Mouse (Mus musculus) kidney, embryonic 14.5 days (tissue): ENCODE measurements around the gene Sgip1. TPM values are rescaled to one million over a fixed set of nuclear protein-coding genes. Genes with fewer than 3 reads are reported as not detected.

Source experiments
- ATAC-seq: fragments of 200-750 bp; cut with Nextera tagmentation; 2 replicates; pipeline ENCODE4 v1.8.0; 2017; ENCODE audit warnings: moderate number of reproducible peaks, mild to moderate bottlenecking, moderate TSS enrichment, moderate library complexity; ENCODE audit not compliant: low FRiP score, low TSS enrichment
- H3K27ac ChIP-seq: fragments of 300-500 bp; sonication (generic); 2 replicates; pipeline ENCODE4 v1.5.1; 2014; ENCODE audit warnings: low read depth, mild to moderate bottlenecking, low read length, moderate library complexity, mixed read lengths
- H3K27me3 ChIP-seq: fragments of 300-500 bp; sonication (generic); 2 replicates; pipeline ENCODE4 v1.6.1; 2014; ENCODE audit warnings: mild to moderate bottlenecking, low read length; ENCODE audit not compliant: control insufficient read depth, insufficient read depth
- H3K36me3 ChIP-seq: fragments of 300-500 bp; sonication (generic); 2 replicates; pipeline ENCODE4 v1.6.1; 2014; ENCODE audit warnings: low read length, mixed read lengths; ENCODE audit not compliant: control insufficient read depth, insufficient read depth
- H3K4me1 ChIP-seq: fragments of 300-500 bp; sonication (generic); 2 replicates; pipeline ENCODE4 v1.6.1; 2014; ENCODE audit warnings: low read length, mixed read lengths; ENCODE audit not compliant: control insufficient read depth, insufficient read depth
- H3K4me2 ChIP-seq: fragments of 300-500 bp; sonication (generic); replicated peaks from 2 replicates; pipeline ENCODE4 v1.6.1; 2014; ENCODE audit warnings: low read depth, mild to moderate bottlenecking, low read length
- H3K4me3 ChIP-seq: fragments of 300-500 bp; sonication (generic); 2 replicates; pipeline ENCODE4 v1.5.1; 2014; ENCODE audit warnings: mild to moderate bottlenecking, low read length
- H3K9ac ChIP-seq: fragments of 300-500 bp; sonication (generic); 2 replicates; pipeline ENCODE4 v1.6.1; 2014; ENCODE audit warnings: low read depth, mild to moderate bottlenecking, low read length, moderate library complexity
- H3K9me3 ChIP-seq: fragments of 300-500 bp; sonication (generic); 2 replicates; pipeline ENCODE4 v1.6.1; 2016; ENCODE audit warnings: low read length; ENCODE audit not compliant: control insufficient read depth
- WGBS: fragments of 180-500 bp; shearing (Covaris S2); extraction: QIAGEN DNeasy Blood & Tissue Kit; methylation state at CpG from one replicate; pipeline ENCODE4 v1.1.7; 2014; 5-methylcytosine and 5-hydroxymethylcytosine counted together
- polyA plus RNA-seq: library from polyadenylated mRNA; unstranded; fragments of >200 nt; fragmentation: Nextera tagmentation; extraction: Ambion mirVana; gene quantifications from 2 replicates; pipeline ENCODE4 v1.2.1, GENCODE M21; 2014

Gene Sgip1
- polyA plus RNA-seq, 1 experiment from 2014 or later = 8.8 TPM

- no peaks in the 10 kb centered on the region for H3K36me3 ChIP-seq
- no peaks in the 10 kb centered on the region for H3K9me3 ChIP-seq
- no peaks in the 10 kb centered on the region for H3K4me1 ChIP-seq
- H3K4me2 ChIP-seq = no peak overlapping the region
- no peaks in the 10 kb centered on the region for H3K27me3 ChIP-seq
- no peak overlapping the region for H3K27ac ChIP-seq
- H3K9ac ChIP-seq = no peak overlapping the region
- ATAC-seq = no peak
- H3K4me3 ChIP-seq = no peak overlapping the region
- 81% methylated on average over 14 of the region's 14 CpGs for WGBS
Measured at GRCm38 (mm10) chr4:102887770-102888689, 146.9 kb downstream of the Sgip1 start.

GRCm38 (mm10) chr4:102895866-102896265 is 154.8 kb downstream of the Sgip1 start:
- Histone ChIP-seq H3K9me3 (peaks cover 11% of the 10 kb centered on the region; the same call in 1 of the 2 replicates), H3K4me2 (no peak overlapping the region), H3K27me3 (no peaks in the 10 kb centered on the region), H3K4me1 (no peaks in the 10 kb centered on the region), H3K9ac (no peak overlapping the region), H3K27ac (no peak overlapping the region), H3K4me3 (no peak overlapping the region), H3K36me3 (no peaks in the 10 kb centered on the region)
- WGBS = 100% methylated on average over 2 of the region's 2 CpGs
- ATAC-seq = no peak

GRCm38 (mm10) chr4:102898987-102899386 is 157.9 kb downstream of the Sgip1 start:
- H3K27ac ChIP-seq = no peak overlapping the region
- no peaks in the 10 kb centered on the region for H3K27me3 ChIP-seq
- no peak for ATAC-seq
- no peaks in the 10 kb centered on the region for H3K4me1 ChIP-seq
- H3K4me3 ChIP-seq = no peak overlapping the region
- H3K36me3 ChIP-seq = no peaks in the 10 kb centered on the region
- 71% methylated on average over 4 of the region's 4 CpGs for WGBS
- H3K4me2 ChIP-seq = no peak overlapping the region
- H3K9ac ChIP-seq = no peak overlapping the region
- peaks cover 11% of the 10 kb centered on the region; the same call in 1 of the 2 replicates for H3K9me3 ChIP-seq

GRCm38 (mm10) chr4:102899683-102900082 is 158.6 kb downstream of the Sgip1 start:
- 90% methylated on average over 5 of the region's 5 CpGs for whole genome bisulfite sequencing
- H3K9ac ChIP-seq = no peak overlapping the region

GRCm38 (mm10) chr4:102900166-102900565 is 159.1 kb downstream of the Sgip1 start:
- WGBS = 84% methylated on average over 6 of the region's 6 CpGs
- H3K27ac ChIP-seq = no peak overlapping the region
- no peaks in the 10 kb centered on the region for H3K36me3 ChIP-seq
- no peak for ATAC-seq
- peaks cover 11% of the 10 kb centered on the region; the same call in 1 of the 2 replicates for H3K9me3 ChIP-seq
- no peaks in the 10 kb centered on the region for H3K27me3 ChIP-seq
- no peak overlapping the region for H3K9ac ChIP-seq
- H3K4me2 ChIP-seq = no peak overlapping the region
- H3K4me3 ChIP-seq = no peak overlapping the region
- no peaks in the 10 kb centered on the region for H3K4me1 ChIP-seq

More at GRCm38 (mm10) chr4:102899683-102900082, 158.6 kb downstream of the Sgip1 start:
- H3K27me3 ChIP-seq = no peaks in the 10 kb centered on the region
- H3K4me1 ChIP-seq = no peaks in the 10 kb centered on the region
- H3K27ac ChIP-seq = no peak overlapping the region
- H3K9me3 ChIP-seq = peaks cover 11% of the 10 kb centered on the region; the same call in 1 of the 2 replicates
- no peak for ATAC-seq
- no peak overlapping the region for H3K4me2 ChIP-seq
- no peak overlapping the region for H3K4me3 ChIP-seq
- H3K36me3 ChIP-seq = no peaks in the 10 kb centered on the region

- Histone ChIP-seq H3K27me3 (no peaks in the 10 kb centered on the region), H3K27ac (no peak overlapping the region), H3K9me3 (no peaks in the 10 kb centered on the region), H3K36me3 (no peaks in the 10 kb centered on the region), H3K9ac (no peak overlapping the region), H3K4me1 (no peaks in the 10 kb centered on the region), H3K4me3 (no peak overlapping the region), H3K4me2 (no peak overlapping the region)
- ATAC-seq = no peak
- 73% methylated on average over 7 of the region's 7 CpGs for WGBS
Measured at GRCm38 (mm10) chr4:102907843-102908427, 166.8 kb downstream of the Sgip1 start.

- Histone ChIP-seq H3K4me2 (no peak overlapping the region), H3K27ac (no peak overlapping the region), H3K9ac (no peak overlapping the region), H3K36me3 (no peaks in the 10 kb centered on the region), H3K27me3 (no peaks in the 10 kb centered on the region), H3K4me3 (no peak overlapping the region), H3K9me3 (no peaks in the 10 kb centered on the region), H3K4me1 (no peaks in the 10 kb centered on the region)
- 91% methylated on average over 4 of the region's 4 CpGs for WGBS
- no peak for ATAC-seq
Measured at GRCm38 (mm10) chr4:102910191-102910590, 169.1 kb downstream of the Sgip1 start.

- H3K9me3 ChIP-seq = no peaks in the 10 kb centered on the region
- H3K9ac ChIP-seq = no peak overlapping the region
- no peak for ATAC-seq
- H3K36me3 ChIP-seq = no peaks in the 10 kb centered on the region
- no peak overlapping the region for H3K4me2 ChIP-seq
- 72% methylated on average over 3 of the region's 3 CpGs for WGBS
- no peaks in the 10 kb centered on the region for H3K4me1 ChIP-seq
- H3K27me3 ChIP-seq = no peaks in the 10 kb centered on the region
- H3K4me3 ChIP-seq = no peak overlapping the region
- no peak overlapping the region for H3K27ac ChIP-seq
Measured at GRCm38 (mm10) chr4:102913176-102913575, 172.1 kb downstream of the Sgip1 start.
